Mouse (Mus musculus): ENCODE data around the gene Zc3h12a.

The Zc3h12a gene

GRCm38 (mm10) chr4:125115710-125116089 is 11.9 kb downstream of the Zc3h12a start:
- in situ Hi-C loops (cut with MboI, MseI) = no loop called here

DNA sequence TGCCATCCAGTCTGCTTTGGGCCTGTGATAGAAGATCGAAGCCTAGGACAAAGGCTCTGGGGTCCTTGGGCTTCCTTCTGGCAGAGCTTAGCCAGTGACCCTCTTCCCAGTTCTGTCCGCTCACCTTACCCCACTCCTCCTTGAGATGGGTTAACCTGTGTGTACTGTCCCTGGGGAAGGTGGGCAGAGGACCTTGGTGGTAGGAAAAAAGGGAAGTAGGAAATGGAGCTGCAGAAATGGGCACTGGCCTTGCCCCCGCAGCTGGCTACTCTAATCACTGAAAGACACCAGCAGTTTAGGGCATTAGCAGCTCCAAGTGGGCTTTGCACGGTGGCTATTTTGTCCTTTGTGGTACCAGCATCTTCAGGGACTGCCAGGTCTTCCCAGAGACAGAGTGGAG is 12.6 kb downstream of the Zc3h12a start:
- in situ Hi-C loops (cut with MboI, MseI) = no loop called here

GRCm38 (mm10) chr4:125114638-125115037 is 13.0 kb downstream of the Zc3h12a start:
- in situ Hi-C loops (cut with MboI, MseI) = no loop called here

DNA sequence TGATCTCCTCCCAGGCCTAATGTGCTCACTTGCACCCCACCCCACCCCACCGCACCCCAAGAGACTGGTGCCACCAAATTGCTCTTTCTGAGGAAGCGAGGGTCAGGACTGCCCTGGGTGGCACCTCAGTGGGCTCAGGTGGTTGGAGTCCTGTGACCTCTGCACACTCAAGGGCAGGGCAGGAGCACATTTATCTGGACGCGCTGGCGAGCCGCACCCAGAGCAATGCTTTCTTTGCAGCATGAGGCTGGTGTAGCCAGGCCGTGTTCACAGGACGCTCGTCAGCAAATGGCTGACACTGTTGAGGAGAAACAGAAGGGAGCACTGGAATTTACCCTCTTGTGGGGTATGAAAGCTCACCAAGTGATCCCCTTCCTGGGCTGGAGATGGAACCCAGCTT is 22.3 kb downstream of the Zc3h12a start:
- in situ Hi-C loops (cut with MboI, MseI) = no loop called here

GRCm38 (mm10) chr4:125101334-125101733 is 26.3 kb downstream of the Zc3h12a start:
- in situ Hi-C loops (cut with MboI, MseI) = no loop called here

- in situ Hi-C loops (cut with MboI, MseI) = loop anchor here (5.0 kb wide), 1 partner anchor 157 kb away; no protein-coding TSS in a partner anchor
Observed at GRCm38 (mm10) chr4:125099458-125099857, 28.2 kb downstream of the Zc3h12a start.

GRCm38 (mm10) chr4:125097412-125097811 is 30.2 kb downstream of the Zc3h12a start:
- in situ Hi-C loops (cut with MboI, MseI) = loop anchor here (5.0 kb wide), 1 partner anchor 155 kb away; no protein-coding TSS in a partner anchor

GRCm38 (mm10) chr4:125096066-125096465 is 31.6 kb downstream of the Zc3h12a start:
- in situ Hi-C loops (cut with MboI, MseI) = loop anchor here (5.0 kb wide), 1 partner anchor 154 kb away; no protein-coding TSS in a partner anchor

- in situ Hi-C loops (cut with MboI, MseI) = no loop called here
Observed at GRCm38 (mm10) chr4:125093031-125093430, 34.6 kb downstream of the Zc3h12a start.

DNA sequence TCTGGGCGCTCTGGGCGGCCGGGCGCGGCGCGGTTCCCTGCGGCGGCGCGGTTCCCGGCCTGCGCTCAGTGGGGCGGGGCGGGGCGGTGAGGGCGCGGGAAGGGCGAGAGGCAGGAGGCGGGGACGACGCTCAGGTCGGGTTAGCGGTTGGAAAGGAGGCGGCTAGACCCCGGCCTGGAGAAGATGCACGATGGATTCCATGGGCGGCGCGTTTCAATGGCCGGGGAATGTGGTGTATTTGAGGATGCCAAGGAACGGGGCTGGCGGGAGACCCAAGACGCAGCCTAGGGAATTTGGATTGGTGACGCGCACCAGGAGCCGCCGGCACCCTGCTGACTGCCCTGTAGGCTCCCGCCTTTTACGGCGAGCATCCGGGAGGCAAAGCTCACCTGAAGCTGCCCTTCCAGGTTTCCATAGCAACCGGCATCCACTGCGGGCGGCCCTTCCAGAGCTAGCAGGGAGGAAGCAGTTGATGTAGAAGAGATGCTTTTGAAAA is 42.2 kb downstream of the Zc3h12a start:
- in situ Hi-C loops (cut with MboI, MseI) = no loop called here

GRCm38 (mm10) chr4:125084403-125085345 is 43.0 kb downstream of the Zc3h12a start, which contains the start of gene Meaf6:
Gene Meaf6 (plus strand): TSS chr4:125085134.
- in situ Hi-C loops (cut with MboI, MseI) = no loop called here

DNA sequence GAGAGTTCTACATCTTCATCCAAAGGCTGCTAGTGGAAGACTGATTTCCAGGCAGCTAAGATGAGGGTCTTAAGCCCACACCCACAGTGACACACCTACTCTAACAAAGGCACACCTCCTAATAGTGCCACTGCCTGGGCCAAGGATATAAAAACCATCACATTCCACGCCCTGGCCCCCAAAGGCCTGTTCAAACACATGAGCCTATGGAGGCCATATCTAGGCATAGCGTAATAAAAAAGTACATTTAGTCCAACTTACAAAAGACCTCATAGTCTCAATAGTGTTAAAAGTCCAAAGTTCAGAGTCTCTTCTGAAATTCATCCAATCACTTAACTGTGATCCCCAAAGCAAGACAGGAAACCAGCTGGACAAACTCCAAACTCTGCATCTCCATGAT is 48.9 kb downstream of the Zc3h12a start:
- in situ Hi-C loops (cut with MboI, MseI) = no loop called here

GRCm38 (mm10) chr4:125077700-125078099 is 49.9 kb downstream of the Zc3h12a start:
- in situ Hi-C loops (cut with MboI, MseI) = no loop called here

Measured in T-helper 2 cell (primary cell).